Comparison of ENCODE assay signal across 12 mouse cellular contexts in the genomic region with DNA sequence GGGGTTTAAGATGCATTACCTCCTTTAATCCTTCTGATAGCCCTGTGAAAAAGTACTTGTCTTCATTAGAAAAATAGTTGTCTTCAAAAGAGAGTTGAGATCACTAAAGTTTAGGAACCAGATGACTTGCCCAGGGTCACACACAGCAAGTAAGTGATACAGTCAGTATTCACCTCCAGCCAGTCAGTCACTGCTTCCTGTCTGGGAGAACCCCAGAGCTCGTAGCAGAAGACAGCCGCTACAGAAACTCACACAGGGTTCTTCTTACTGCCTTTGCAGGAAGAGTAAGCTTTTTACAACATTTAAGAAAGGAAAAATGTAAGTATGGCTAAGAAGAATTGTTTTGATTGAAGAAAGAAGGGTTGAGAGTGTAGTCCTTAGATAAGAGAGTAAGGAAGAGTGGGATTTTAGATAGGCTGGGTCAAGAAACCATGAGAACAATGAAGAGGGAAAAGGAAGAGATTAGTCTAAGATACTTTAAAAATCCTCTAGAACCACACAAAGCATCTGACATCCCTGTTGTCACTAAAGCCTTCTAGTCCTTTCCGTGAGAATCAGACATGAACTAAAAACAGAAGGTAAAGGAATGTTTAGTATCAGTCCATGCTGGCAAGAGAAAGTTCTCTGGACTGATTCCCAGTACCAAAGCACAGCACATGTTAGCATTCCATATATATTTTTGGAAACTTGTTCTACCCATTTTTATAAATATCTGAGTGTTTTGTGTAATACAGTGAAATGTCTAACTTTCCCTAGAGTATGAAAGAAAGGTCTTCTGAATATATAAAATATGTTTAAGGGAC. TPM values are rescaled to one million over a fixed set of nuclear protein-coding genes. Genes with fewer than 3 reads are reported as not detected.
DNase-seq lines count a peak whose midpoint lies in the region; ATAC-seq and TF ChIP-seq lines count a peak whose summit lies in the region.
"Had no signal": no experiment of that assay in that cellular context is flagged by ENCODE, and none has a peak within 500 bp of the region (broad histone marks: within the 10 kb centered on the region; RNA-seq: fewer than 3 reads in every experiment).

No protein-coding gene starts in this region.

- H3K4me3 ChIP-seq in heart, adult 2 months = no peak overlapping the region
- no peak overlapping the region for H3K4me3 ChIP-seq in lung, embryonic 14.5 days (ENCODE audit: low read depth, low read length)
- no peak overlapping the region for H3K4me3 ChIP-seq in lung, adult 2 months (replicated peaks; ENCODE audit: extremely low read depth, low read depth, low read length)
- H3K4me3 ChIP-seq in embryonic fibroblast, embryonic 13.5 days (ENCODE audit: insufficient read depth, low read length) = no peak overlapping the region
- no peak overlapping the region for H3K4me3 ChIP-seq in limb, embryonic 15.5 days
- no peak overlapping the region for H3K4me3 ChIP-seq in hindbrain, embryonic 14.5 days (replicated peaks; ENCODE audit: low read length)
- H3K4me3 ChIP-seq: midbrain, embryonic 13.5 days had no signal

- no peak for TF ChIP-seq EP300 in heart, adult 2 months (IDR thresholded peaks at IDR 0.05; ENCODE audit: insufficient read depth, low read depth, low read length)

- no peak for TF ChIP-seq CTCF in heart, adult 2 months (IDR thresholded peaks at IDR 0.05)
- no peak for TF ChIP-seq CTCF in lung, embryonic 14.5 days (IDR thresholded peaks at IDR 0.05; ENCODE audit: low read depth)
- TF ChIP-seq CTCF in lung, adult 2 months (IDR thresholded peaks at IDR 0.05; ENCODE audit: insufficient read depth, low read length) = no peak
- TF ChIP-seq CTCF in embryonic fibroblast, embryonic 13.5 days (IDR thresholded peaks at IDR 0.05; ENCODE audit: borderline replicate concordance, insufficient read depth, low read length) = no peak

- H3K36me3 ChIP-seq in heart, adult 2 months (ENCODE audit: control insufficient read depth, insufficient read depth, low read length) = peaks cover 17% of the 10 kb centered on the region
- peaks cover 18% of the 10 kb centered on the region for H3K36me3 ChIP-seq in lung, embryonic 14.5 days (ENCODE audit: insufficient read depth)
- H3K36me3 ChIP-seq in limb, embryonic 15.5 days = peaks cover 10% of the 10 kb centered on the region
- peaks cover 19% of the 10 kb centered on the region for H3K36me3 ChIP-seq in hindbrain, embryonic 14.5 days (replicated peaks; ENCODE audit: control insufficient read depth, insufficient read depth)

- H3K27me3 ChIP-seq in heart, adult 2 months (ENCODE audit: control insufficient read depth, insufficient read depth, low read length) = no peaks in the 10 kb centered on the region
- H3K27me3 ChIP-seq in lung, embryonic 14.5 days (ENCODE audit: insufficient read depth, low read length) = no peaks in the 10 kb centered on the region
- no peaks in the 10 kb centered on the region for H3K27me3 ChIP-seq in limb, embryonic 15.5 days
- no peaks in the 10 kb centered on the region for H3K27me3 ChIP-seq in hindbrain, embryonic 14.5 days (ENCODE audit: control insufficient read depth, insufficient read depth, low read length)
- H3K27me3 ChIP-seq: midbrain, embryonic 13.5 days had no signal

- peaks cover 5% of the 10 kb centered on the region for H3K4me1 ChIP-seq in heart, adult 2 months (ENCODE audit: control insufficient read depth, insufficient read depth, low read length)
- no peaks in the 10 kb centered on the region for H3K4me1 ChIP-seq in lung, embryonic 14.5 days (ENCODE audit: insufficient read depth)
- H3K4me1 ChIP-seq in lung, adult 2 months (ENCODE audit: control insufficient read depth, insufficient read depth, low read length) = peaks cover 4% of the 10 kb centered on the region
- H3K4me1 ChIP-seq in embryonic fibroblast, embryonic 13.5 days (ENCODE audit: control insufficient read depth, insufficient read depth, low read length) = peaks cover 2% of the 10 kb centered on the region; the same call in 1 of the 2 replicates
- H3K4me1 ChIP-seq in limb, embryonic 15.5 days = peaks cover 5% of the 10 kb centered on the region; the same call in 1 of the 2 replicates
- H3K4me1 ChIP-seq in hindbrain, embryonic 14.5 days (replicated peaks; ENCODE audit: control insufficient read depth, insufficient read depth, low read length) = no peaks in the 10 kb centered on the region

- H3K9me3 ChIP-seq in lung, embryonic 14.5 days (ENCODE audit: low read depth, low read length) = no peaks in the 10 kb centered on the region
- no peaks in the 10 kb centered on the region for H3K9me3 ChIP-seq in limb, embryonic 15.5 days
- H3K9me3 ChIP-seq in hindbrain, embryonic 14.5 days (ENCODE audit: control insufficient read depth, low read length) = no peaks in the 10 kb centered on the region
- H3K9me3 ChIP-seq: midbrain, embryonic 13.5 days had no signal

- intact Hi-C loops in heart, adult 2 months (cut with DNase I) = no loop called here
- intact Hi-C loops in heart, postnatal 36 days (cut with DNase I) = no loop called here

- DNase-seq in heart, adult 2 months = no peak
- no peak for DNase-seq in heart, postnatal 36 days
- peak; percentile 50 for DNase-seq in lung, embryonic 14.5 days
- no peak for DNase-seq in lung, adult 2 months
- DNase-seq in hindbrain, embryonic 14.5 days (ENCODE audit: low spot score) = no peak
- DNase-seq in spleen, postnatal 10 days (ENCODE audit: low spot score in 2 of 2) = no peak
- DNase-seq: cerebellum, postnatal 14 days; kidney, adult 8-10 months; thymus, adult 18-20 months had no signal

- H3K4me2 ChIP-seq in lung, embryonic 14.5 days = no peak overlapping the region
- no peak overlapping the region for H3K4me2 ChIP-seq in limb, embryonic 15.5 days
- no peak overlapping the region for H3K4me2 ChIP-seq in hindbrain, embryonic 14.5 days (replicated peaks)
- H3K4me2 ChIP-seq: midbrain, embryonic 13.5 days had no signal

- H3K9ac ChIP-seq in heart, adult 2 months (ENCODE audit: low read depth, low read length) = no peak overlapping the region
- no peak overlapping the region for H3K9ac ChIP-seq in lung, embryonic 14.5 days
- no peak overlapping the region for H3K9ac ChIP-seq in limb, embryonic 15.5 days
- no peak overlapping the region for H3K9ac ChIP-seq in hindbrain, embryonic 14.5 days
- H3K9ac ChIP-seq: midbrain, embryonic 13.5 days had no signal

- ATAC-seq in lung, embryonic 14.5 days (ENCODE audit: insufficient read depth) = no peak
- ATAC-seq in limb, embryonic 15.5 days (ENCODE audit: insufficient number of reproducible peaks, low FRiP score, low TSS enrichment, low read depth) = no peak
- no peak for ATAC-seq in hindbrain, embryonic 14.5 days (ENCODE audit: low FRiP score)
- ATAC-seq: midbrain, embryonic 13.5 days had no signal

- H3K27ac ChIP-seq in heart, adult 2 months = peak overlapping the region; percentile 40
- peak overlapping the region; percentile 79 for H3K27ac ChIP-seq in lung, embryonic 14.5 days (ENCODE audit: low read depth)
- peak overlapping the region; percentile 88 for H3K27ac ChIP-seq in embryonic fibroblast, embryonic 13.5 days (ENCODE audit: insufficient read depth, low read length)
- 0 out of 2 replicates have a peak overlapping the region, but pooled peaks have one; percentile 8 for H3K27ac ChIP-seq in limb, embryonic 15.5 days
- no peak overlapping the region for H3K27ac ChIP-seq in hindbrain, embryonic 14.5 days
- H3K27ac ChIP-seq: midbrain, embryonic 13.5 days had no signal

- WGBS in heart, adult 2 months = 18% methylated on average over 3 of the region's 3 CpGs
- 45% methylated on average over 3 of the region's 3 CpGs for WGBS in lung, embryonic 14.5 days
- 25% methylated on average over 3 of the region's 3 CpGs for WGBS in lung, adult 2 months
- 46% methylated on average over 3 of the region's 3 CpGs for WGBS in limb, embryonic 15.5 days
- 89% methylated on average over 3 of the region's 3 CpGs for WGBS in hindbrain, embryonic 14.5 days

- no peaks in the 10 kb centered on the region for H3K79me2 ChIP-seq in heart, adult 2 months (replicated peaks; ENCODE audit: control insufficient read depth, insufficient read depth, low read length)

- TF ChIP-seq POLR2A in heart, adult 2 months (IDR thresholded peaks at IDR 0.05; ENCODE audit: insufficient read depth, low read depth, low read length) = no peak
- no peak for TF ChIP-seq POLR2A in lung, adult 2 months (IDR thresholded peaks at IDR 0.05; ENCODE audit: borderline replicate concordance, extremely low read depth, low read depth, low read length)
- no peak for TF ChIP-seq POLR2A in embryonic fibroblast, embryonic 13.5 days (IDR thresholded peaks at IDR 0.05; ENCODE audit: low read depth, low read length)

RNA-seq across cellular contexts. Expression of a gene that starts 34.4 kb away (rescaled TPM):
- total RNA-seq in heart, adult 2 months (2021) = 1 to 10 TPM; 7.8 to 8.9 TPM
- 22.8 and 27.1 TPM in 2 replicates for polyA plus RNA-seq in heart, adult 2 months (2012; rRNA removed)
- 10 to 100 TPM in 1 of 2 experiments, 1 to 10 TPM in 1; 8.6 to 12.7 TPM for total RNA-seq in heart, postnatal 36 days (2021)
- polyA plus RNA-seq in lung, embryonic 14.5 days (2014; fragmentation: Nextera tagmentation; extraction: Ambion mirVana) = 13.2 and 14.6 TPM in 2 replicates
- 23.3 and 28.5 TPM in 2 replicates for polyA plus RNA-seq in lung, adult 2 months (2012; rRNA removed)
- polyA plus RNA-seq in embryonic fibroblast, embryonic 13.5 days (2011; ENCODE audit: insufficient read length, low read depth, missing spikeins) = 14.1 and 16.3 TPM in 2 replicates
- 17.1 and 19.4 TPM in 2 replicates for polyA plus RNA-seq in limb, embryonic 15.5 days (2015; fragmentation: Nextera tagmentation; extraction: Ambion mirVana)
- polyA plus RNA-seq in hindbrain, embryonic 14.5 days (2014; fragmentation: Nextera tagmentation; extraction: Ambion mirVana) = 19.3 and 21.3 TPM in 2 replicates

RNA-seq across cellular contexts. Expression of a gene that starts 49.2 kb away (rescaled TPM):
- 10 to 100 TPM; 53.1 to 62.2 TPM for total RNA-seq in heart, adult 2 months (2021)
- polyA plus RNA-seq in heart, adult 2 months (2012; rRNA removed) = 113 and 141 TPM in 2 replicates
- total RNA-seq in heart, postnatal 36 days (2021) = 10 to 100 TPM; 48.3 to 61.3 TPM
- 35.4 and 38.0 TPM in 2 replicates for polyA plus RNA-seq in lung, embryonic 14.5 days (2014; fragmentation: Nextera tagmentation; extraction: Ambion mirVana)
- polyA plus RNA-seq in lung, adult 2 months (2012; rRNA removed) = 104 and 107 TPM in 2 replicates
- 13.1 and 13.5 TPM in 2 replicates for polyA plus RNA-seq in embryonic fibroblast, embryonic 13.5 days (2011; ENCODE audit: insufficient read length, low read depth, missing spikeins)
- 27.7 and 30.0 TPM in 2 replicates for polyA plus RNA-seq in limb, embryonic 15.5 days (2015; fragmentation: Nextera tagmentation; extraction: Ambion mirVana)
- 12.7 and 14.3 TPM in 2 replicates for polyA plus RNA-seq in hindbrain, embryonic 14.5 days (2014; fragmentation: Nextera tagmentation; extraction: Ambion mirVana)
